Comparison of ENCODE assay signal across 21 mouse cellular contexts in genomic region chr1:37337273-37337672, GRCm38 (mm10). TPM values are rescaled to one million over a fixed set of nuclear protein-coding genes. Genes with fewer than 3 reads are reported as not detected.
A peak's percentile ranks its signal among the peaks of the same experiment; 100 is the strongest.
DNase-seq lines count a peak whose midpoint lies in the region; ATAC-seq and TF ChIP-seq lines count a peak whose summit lies in the region.
"Had no signal": no experiment of that assay in that cellular context is flagged by ENCODE, and none has a peak within 500 bp of the region (broad histone marks: within the 10 kb centered on the region; RNA-seq: fewer than 3 reads in every experiment).

No protein-coding gene starts in this region.

- TF ChIP-seq POLR2A in cerebellum, adult 2 months (IDR thresholded peaks at IDR 0.05; ENCODE audit: borderline replicate concordance, insufficient read depth, low read length) = no peak

- 44% methylated on average over 9 of the region's 9 CpGs for WGBS in lung, embryonic 15.5 days
- WGBS in cerebellum, adult 2 months = 14% methylated on average over 9 of the region's 9 CpGs

- ATAC-seq in cerebellum, adult (ENCODE audit: insufficient number of reproducible peaks, low FRiP score, low TSS enrichment) = no peak; the same call in 1 of the 2 replicates
- no peak for ATAC-seq in lung, embryonic 15.5 days (ENCODE audit: borderline replicate concordance, extremely low read depth, low FRiP score, low TSS enrichment)
- no peak for ATAC-seq in megakaryocyte progenitor cell, adult 5-6 weeks (replicated peaks; ENCODE audit: poor library complexity)
- ATAC-seq: CD4-positive, CD25-positive, alpha-beta regulatory T cell, adult 4 months; forebrain, embryonic 13.5 days; forebrain, postnatal 0 days; intestine, embryonic 15.5 days had no signal

- no peak overlapping the region for H3K9ac ChIP-seq in lung, embryonic 15.5 days
- H3K9ac ChIP-seq: forebrain, embryonic 13.5 days; forebrain, postnatal 0 days; heart, embryonic 15.5 days; hindbrain, embryonic 13.5 days; intestine, embryonic 15.5 days had no signal

- H3K27ac ChIP-seq in lung, embryonic 15.5 days = peak overlapping the region; percentile 22; the same call in 1 of the 2 replicates
- H3K27ac ChIP-seq in cerebellum, adult 2 months (ENCODE audit: insufficient read depth, low read length) = 0 out of 2 replicates have a peak overlapping the region, but pooled peaks have one; percentile 8
- H3K27ac ChIP-seq: embryonic facial prominence, embryonic 10.5 days; forebrain, embryonic 13.5 days; heart, adult 2 months; heart, embryonic 15.5 days; hindbrain, embryonic 13.5 days; intestine, embryonic 15.5 days had no signal

- no peaks in the 10 kb centered on the region for H3K9me3 ChIP-seq in lung, embryonic 15.5 days
- H3K9me3 ChIP-seq: embryonic facial prominence, embryonic 10.5 days; forebrain, embryonic 13.5 days; heart, embryonic 15.5 days; hindbrain, embryonic 13.5 days; intestine, embryonic 15.5 days had no signal

- no peak overlapping the region; the same call in 1 of the 2 replicates for H3K4me2 ChIP-seq in lung, embryonic 15.5 days
- H3K4me2 ChIP-seq: forebrain, embryonic 13.5 days; heart, embryonic 11.5 days; heart, embryonic 15.5 days; hindbrain, embryonic 13.5 days; intestine, embryonic 15.5 days had no signal

- H3K27me3 ChIP-seq in lung, embryonic 15.5 days = no peaks in the 10 kb centered on the region
- H3K27me3 ChIP-seq in cerebellum, adult 2 months (ENCODE audit: control insufficient read depth, insufficient read depth, low read length) = no peaks in the 10 kb centered on the region
- H3K27me3 ChIP-seq: forebrain, embryonic 13.5 days; heart, embryonic 15.5 days; hindbrain, embryonic 13.5 days; intestine, embryonic 15.5 days had no signal

- TF ChIP-seq CTCF in cerebellum, adult 2 months (IDR thresholded peaks at IDR 0.05; ENCODE audit: borderline replicate concordance, insufficient read depth, low read depth, low read length) = no peak

- peak; percentile 38 for DNase-seq in cerebellum, adult 11 months
- DNase-seq in lung, postnatal 14 days = no peak
- DNase-seq in cerebellum, adult 2 months = peak; percentile 62 to 77
- DNase-seq in cerebellum, postnatal 10 days = peak; percentile 15 to 35
- DNase-seq in natural killer cell, adult 2 months (ENCODE audit: low spot score in 2 of 2) = no peak
- DNase-seq: adrenal gland, postnatal 10 days; B cell, adult 2 months; forebrain, postnatal 0 days; gastrocnemius, postnatal 14 days; heart, adult 2 months; heart, postnatal 14 days had no signal

- no peaks in the 10 kb centered on the region for H3K36me3 ChIP-seq in lung, embryonic 15.5 days
- H3K36me3 ChIP-seq: embryonic facial prominence, embryonic 10.5 days; heart, embryonic 15.5 days; hindbrain, embryonic 13.5 days; intestine, embryonic 15.5 days had no signal

- peaks cover 25% of the 10 kb centered on the region for H3K4me1 ChIP-seq in lung, embryonic 15.5 days
- peaks cover 53% of the 10 kb centered on the region for H3K4me1 ChIP-seq in cerebellum, adult 2 months (ENCODE audit: control insufficient read depth, insufficient read depth, low read length)

- H3K4me3 ChIP-seq in lung, embryonic 15.5 days = no peak overlapping the region
- H3K4me3 ChIP-seq in cerebellum, adult 2 months (replicated peaks; ENCODE audit: insufficient read depth, low read depth, low read length) = no peak overlapping the region
- H3K4me3 ChIP-seq: embryonic facial prominence, embryonic 10.5 days; forebrain, embryonic 13.5 days; heart, adult 2 months; heart, embryonic 15.5 days; hindbrain, embryonic 13.5 days; intestine, embryonic 15.5 days had no signal

RNA-seq across cellular contexts. Expression of gene Inpp4a, which starts 37.6 kb away (rescaled TPM):
- polyA plus RNA-seq in lung, embryonic 15.5 days (2015; fragmentation: Nextera tagmentation; extraction: Ambion mirVana) = 12.0 and 13.6 TPM in 2 replicates
- 94.2 and 98.5 TPM in 2 replicates for polyA plus RNA-seq in cerebellum, adult 2 months (2012; rRNA removed)
- total RNA-seq in megakaryocyte progenitor cell, adult 5-6 weeks (2015) = 9.5 and 10.0 TPM in 2 replicates
- total RNA-seq in megakaryocyte progenitor cell, adult 5-6 weeks (2017) = 4.2 and 8.5 TPM in 2 replicates

Comparison
In these comparisons a context has a peak if more than half of its experiments do, and no peak if none do; other contexts are left out.
1. DNase-seq: peak in cerebellum, adult 11 months (single experiment), cerebellum, adult 2 months (2 of 2) and cerebellum, postnatal 10 days (2 of 2); none in lung, postnatal 14 days (single experiment) and natural killer cell, adult 2 months (0 of 2).